Comparison of ENCODE assay signal across 20 mouse cellular contexts in the genomic region with DNA sequence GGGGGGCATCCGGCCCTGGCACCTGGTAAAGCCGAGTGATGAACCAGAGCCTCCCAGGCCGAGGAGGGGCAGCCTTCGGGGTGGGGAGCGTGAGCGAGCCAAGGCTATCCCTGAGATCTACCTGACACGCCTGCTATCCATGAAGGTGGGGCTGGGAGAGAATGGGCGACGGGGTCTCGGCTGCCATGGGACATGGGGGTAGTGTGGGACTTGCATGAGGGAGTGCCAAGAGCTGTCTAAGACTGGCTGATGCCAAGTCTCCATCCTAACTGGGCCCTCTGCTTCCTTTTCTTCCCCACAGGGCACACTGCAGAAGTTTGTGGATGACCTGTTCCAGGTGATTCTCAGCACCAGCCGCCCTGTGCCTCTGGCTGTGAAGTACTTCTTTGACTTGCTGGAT. TPM values are rescaled to one million over a fixed set of nuclear protein-coding genes. Genes with fewer than 3 reads are reported as not detected.
"Had no signal": no experiment of that assay in that cellular context is flagged by ENCODE, and none has a peak within 500 bp of the region (broad histone marks: within the 10 kb centered on the region; RNA-seq: fewer than 3 reads in every experiment).

No protein-coding gene starts in this region.

- H3K4me2 ChIP-seq: liver, embryonic 11.5 days; liver, embryonic 15.5 days; midbrain, embryonic 13.5 days had no signal

- H3K4me3 ChIP-seq: liver, embryonic 15.5 days; midbrain, embryonic 13.5 days had no signal

- DNase-seq: kidney, postnatal 36 days; left cerebral cortex, postnatal 4 days; lung, adult 2 months; lung, postnatal 36 days; thymus, postnatal 4 days had no signal

- H3K4me1 ChIP-seq: midbrain, embryonic 13.5 days had no signal

- ATAC-seq: lung, postnatal 0 days; midbrain, embryonic 13.5 days had no signal

- H3K27me3 ChIP-seq: liver, embryonic 15.5 days; midbrain, embryonic 13.5 days had no signal

- H3K27ac ChIP-seq: liver, embryonic 15.5 days; midbrain, embryonic 13.5 days had no signal

- H3K9ac ChIP-seq: liver, embryonic 15.5 days; midbrain, embryonic 13.5 days had no signal

- H3K9me3 ChIP-seq: liver, embryonic 15.5 days; midbrain, embryonic 13.5 days had no signal

RNA-seq across cellular contexts. Expression of a gene that starts 19.1 kb away (rescaled TPM):
- total RNA-seq: megakaryocyte progenitor cell, adult 5-6 weeks had no signal

RNA-seq across cellular contexts. Expression of a gene that starts 47.6 kb away (rescaled TPM):
- total RNA-seq: layer of hippocampus, adult 8-10 months; layer of hippocampus, postnatal 14 days; left cerebral cortex, adult 18-20 months; left cerebral cortex, postnatal 10 days; left cerebral cortex, postnatal 4 days; megakaryocyte progenitor cell, adult 5-6 weeks; midbrain, postnatal 0 days had no signal
- polyA plus RNA-seq: kidney, embryonic 16.5 days; limb, embryonic 14.5 days; liver, embryonic 11.5 days; liver, embryonic 15.5 days; lung, adult 2 months; lung, postnatal 0 days; midbrain, embryonic 13.5 days; midbrain, postnatal 0 days; neural tube, embryonic 14.5 days; stomach, embryonic 14.5 days; testis, adult 2 months had no signal
